Mouse (Mus musculus) urinary bladder, postnatal 36 days (tissue): ENCODE results near the gene N4bp3.

Experiments used
- DNase-seq, 2 experiments: peaks; one replicate each; pipeline ENCODE4 v3.0.0; 2022; ENCODE audit warnings: low spot score in 2 of 2, mixed read lengths in 1 of 2

N4bp3 gene

GRCm38 (mm10) chr11:51597553-51597952 lies 53.1 kb downstream of the N4bp3 start:
- DNase-seq = no peak

- no peak for DNase-seq
Observed at GRCm38 (mm10) chr11:51595459-51596083, 55.1 kb downstream of the N4bp3 start.

- no peak for DNase-seq
Observed at GRCm38 (mm10) chr11:51594715-51595350, 55.8 kb downstream of the N4bp3 start.

GRCm38 (mm10) chr11:51593849-51594248 lies 56.8 kb downstream of the N4bp3 start:
- DNase-seq = no peak

GRCm38 (mm10) chr11:51593368-51593767 lies 57.3 kb downstream of the N4bp3 start:
- DNase-seq = no peak
